ENCODE assay signal across 8 mouse cellular contexts in genomic region chr4:105205045-105205851, GRCm38 (mm10). TPM values are rescaled to one million over a fixed set of nuclear protein-coding genes. Genes with fewer than 3 reads are reported as not detected.
DNase-seq lines count a peak whose midpoint lies in the region; ATAC-seq and TF ChIP-seq lines count a peak whose summit lies in the region.

No protein-coding gene starts in this region.

- DNase-seq in layer of hippocampus, adult 2 months (ENCODE audit: low spot score in 2 of 2): no peak
- no peak for DNase-seq in layer of hippocampus, adult 9-11 months
- DNase-seq in forebrain, embryonic 14.5 days (ENCODE audit: low spot score): peak; percentile 38
- DNase-seq in heart, postnatal 36 days: peak; percentile 58 to 79
- peak; percentile 72 for DNase-seq in limb, embryonic 10.5 days (ENCODE audit: low spot score)
- peak; percentile 64 for DNase-seq in stomach, postnatal 0 days (ENCODE audit: low spot score)
- DNase-seq in layer of hippocampus, postnatal 14 days (ENCODE audit: low spot score in 2 of 2): no peak
- no peak for DNase-seq in frontal cortex, postnatal 36 days (ENCODE audit: low spot score in 2 of 2)

- H3K4me3 ChIP-seq in layer of hippocampus, adult 2 months: no peak overlapping the region
- H3K4me3 ChIP-seq in forebrain, embryonic 14.5 days (ENCODE audit: low read depth, low read length): no peak overlapping the region
- H3K4me3 ChIP-seq in limb, embryonic 10.5 days: peak overlapping the region; percentile 30
- no peak overlapping the region for H3K4me3 ChIP-seq in stomach, postnatal 0 days (ENCODE audit: low read depth, low read length)

- H3K27me3 ChIP-seq in forebrain, embryonic 14.5 days (replicated peaks; ENCODE audit: control insufficient read depth, insufficient read depth, low read length): no peaks in the 10 kb centered on the region
- H3K27me3 ChIP-seq in limb, embryonic 10.5 days (ENCODE audit: low read depth, poor library complexity, severe bottlenecking): no peaks in the 10 kb centered on the region
- H3K27me3 ChIP-seq in stomach, postnatal 0 days (ENCODE audit: control insufficient read depth, insufficient read depth, low read length): no peaks in the 10 kb centered on the region

- no peak overlapping the region for H3K9ac ChIP-seq in forebrain, embryonic 14.5 days (ENCODE audit: low read length)
- peak overlapping the region; percentile 41; the same call in 1 of the 2 replicates for H3K9ac ChIP-seq in stomach, postnatal 0 days (ENCODE audit: low read length)

- peaks cover 20% of the 10 kb centered on the region for H3K36me3 ChIP-seq in forebrain, embryonic 14.5 days (ENCODE audit: control insufficient read depth, insufficient read depth, low read length)
- H3K36me3 ChIP-seq in limb, embryonic 10.5 days: peaks cover 47% of the 10 kb centered on the region
- H3K36me3 ChIP-seq in stomach, postnatal 0 days (ENCODE audit: control insufficient read depth, insufficient read depth, low read length): peaks cover 14% of the 10 kb centered on the region

- TF ChIP-seq EP300 in stomach, postnatal 0 days (optimal IDR thresholded peaks at IDR 0.05): no peak

- 57% methylated on average over 15 of the region's 15 CpGs for WGBS in forebrain, embryonic 14.5 days
- WGBS in limb, embryonic 10.5 days: 7% methylated on average over 15 of the region's 15 CpGs
- WGBS in stomach, postnatal 0 days: 29% methylated on average over 15 of the region's 15 CpGs

- no peak for TF ChIP-seq CTCF in layer of hippocampus, adult 2 months (conservative IDR thresholded peaks at IDR 0.05)
- TF ChIP-seq CTCF in stomach, postnatal 0 days (IDR thresholded peaks at IDR 0.05; ENCODE audit: low read depth): peak; percentile 25; the same call in 1 of the 2 replicates

- ATAC-seq in forebrain, embryonic 14.5 days: no peak
- ATAC-seq in stomach, postnatal 0 days (ENCODE audit: low FRiP score, low TSS enrichment): peak; percentile 45; the same call in 1 of the 2 replicates

- H3K9me3 ChIP-seq in forebrain, embryonic 14.5 days (replicated peaks; ENCODE audit: control insufficient read depth, low read length): no peaks in the 10 kb centered on the region
- no peaks in the 10 kb centered on the region for H3K9me3 ChIP-seq in limb, embryonic 10.5 days (replicated peaks)
- H3K9me3 ChIP-seq in stomach, postnatal 0 days (ENCODE audit: control insufficient read depth, low read length): no peaks in the 10 kb centered on the region

- peaks cover 38% of the 10 kb centered on the region for H3K4me1 ChIP-seq in forebrain, embryonic 14.5 days (ENCODE audit: control insufficient read depth, insufficient read depth, low read length)
- peaks cover 79% of the 10 kb centered on the region for H3K4me1 ChIP-seq in limb, embryonic 10.5 days
- H3K4me1 ChIP-seq in stomach, postnatal 0 days (replicated peaks; ENCODE audit: control insufficient read depth, insufficient read depth): peaks cover 17% of the 10 kb centered on the region

- intact Hi-C loops in heart, postnatal 36 days (cut with DNase I): loop anchor here (5.0 kb wide), 1 partner anchor 302 kb away; no protein-coding TSS in a partner anchor

- H3K27ac ChIP-seq in layer of hippocampus, adult 2 months: peak overlapping the region; percentile 46; the same call in 1 of the 2 replicates
- peak overlapping the region; percentile 53; the same call in 1 of the 2 replicates for H3K27ac ChIP-seq in forebrain, embryonic 14.5 days (ENCODE audit: low read depth, low read length)
- H3K27ac ChIP-seq in limb, embryonic 10.5 days: peak overlapping the region; percentile 84
- peak overlapping the region; percentile 81 for H3K27ac ChIP-seq in stomach, postnatal 0 days (replicated peaks)

- H3K4me2 ChIP-seq in forebrain, embryonic 14.5 days (ENCODE audit: low read length): no peak overlapping the region
- H3K4me2 ChIP-seq in stomach, postnatal 0 days (replicated peaks; ENCODE audit: low read depth): peak overlapping the region; percentile 25; the same call in 1 of the 2 replicates

RNA-seq across cellular contexts. Expression of gene Plpp3, which starts 48.1 kb away (rescaled TPM):
- total RNA-seq in layer of hippocampus, adult 2 months (2021): 100 to 1,000 TPM; 197 to 198 TPM
- polyA plus RNA-seq in forebrain, embryonic 14.5 days (2014; fragmentation: Nextera tagmentation; extraction: Ambion mirVana): 48.6 and 50.8 TPM in 2 replicates
- total RNA-seq in heart, postnatal 36 days (2021): 10 to 100 TPM; 66.2 to 75.1 TPM
- polyA plus RNA-seq in limb, embryonic 10.5 days (2016; fragmentation: Nextera tagmentation; extraction: Ambion mirVana): 58.9 and 75.2 TPM in 2 replicates
- polyA plus RNA-seq in stomach, postnatal 0 days (2015; fragmentation: Nextera tagmentation; extraction: Ambion mirVana): 60.2 and 64.4 TPM in 2 replicates
- total RNA-seq in layer of hippocampus, postnatal 14 days (2021): 100 to 1,000 TPM; 170 to 178 TPM

Comparison
In these comparisons a context has a peak if more than half of its experiments do, and no peak if none do; other contexts are left out.
1. DNase-seq: peak in forebrain, embryonic 14.5 days (single experiment), heart, postnatal 36 days (2 of 2), limb, embryonic 10.5 days (single experiment) and stomach, postnatal 0 days (single experiment); none in layer of hippocampus, adult 2 months (0 of 2), layer of hippocampus, adult 9-11 months (single experiment), layer of hippocampus, postnatal 14 days (0 of 2) and frontal cortex, postnatal 36 days (0 of 2).
2. Peak in every context shown above with its lines, with median percentiles within 50 percentile points of each other: H3K27ac ChIP-seq.